Mouse (Mus musculus) liver, embryonic 11.5 days (tissue): Measurements from ENCODE around the gene Fars2. TPM values are rescaled to one million over a fixed set of nuclear protein-coding genes. Genes with fewer than 3 reads are reported as not detected.

Experiments used
- ATAC-seq: fragments of 200-750 bp; cut with Nextera tagmentation; replicated peaks from 2 replicates; pipeline ENCODE4 v1.8.0; 2017; ENCODE audit warnings: moderate number of reproducible peaks, mild to moderate bottlenecking, moderate TSS enrichment, moderate library complexity; ENCODE audit not compliant: low FRiP score
- DNase-seq: peaks from one replicate; pipeline ENCODE4 v3.0.0-alpha.2; 2017; ENCODE audit warnings: low spot score
- H3K27ac ChIP-seq: fragments of 300-500 bp; sonication (generic); 2 replicates; pipeline ENCODE4 v1.5.1; 2014; ENCODE audit warnings: mild to moderate bottlenecking, low read depth, low read length, control low read depth
- H3K27me3 ChIP-seq: fragments of 300-500 bp; sonication (generic); replicated peaks from 2 replicates; pipeline ENCODE4 v1.6.1; 2014; ENCODE audit warnings: low read length, mixed read lengths; ENCODE audit not compliant: control insufficient read depth, insufficient read depth
- H3K36me3 ChIP-seq: fragments of 300-500 bp; sonication (generic); 2 replicates; pipeline ENCODE4 v1.6.1; 2014; ENCODE audit warnings: mild to moderate bottlenecking, low read length, moderate library complexity, mixed read lengths; ENCODE audit not compliant: control insufficient read depth, insufficient read depth
- H3K4me1 ChIP-seq: fragments of 300-500 bp; sonication (generic); replicated peaks from 2 replicates; pipeline ENCODE4 v1.6.1; 2014; ENCODE audit warnings: low read length, mixed read lengths; ENCODE audit not compliant: control insufficient read depth, insufficient read depth
- H3K4me2 ChIP-seq: fragments of 300-500 bp; sonication (generic); 2 replicates; pipeline ENCODE4 v1.6.1; 2014; ENCODE audit warnings: mild to moderate bottlenecking, control low read depth, moderate library complexity
- H3K4me3 ChIP-seq: fragments of 300-500 bp; sonication (generic); 2 replicates; pipeline ENCODE4 v1.5.1; 2014; ENCODE audit warnings: low read depth, low read length, control low read depth
- H3K9ac ChIP-seq: fragments of 300-500 bp; sonication (generic); 2 replicates; pipeline ENCODE4 v1.6.1; 2014; ENCODE audit warnings: low read depth, low read length, control low read depth
- H3K9me3 ChIP-seq: fragments of 300-500 bp; sonication (generic); 2 replicates; pipeline ENCODE4 v1.6.1; 2016; ENCODE audit warnings: low read length, inconsistent platforms, mixed read lengths; ENCODE audit not compliant: control insufficient read depth
- WGBS: fragments of 180-500 bp; shearing (Covaris S2); extraction: QIAGEN DNeasy Blood & Tissue Kit; methylation state at CpG from one replicate; pipeline ENCODE4 v1.1.7; 2014; 5-methylcytosine and 5-hydroxymethylcytosine counted together
- polyA plus RNA-seq: library from polyadenylated mRNA; unstranded; fragments of >200 nt; fragmentation: Nextera tagmentation; extraction: Ambion mirVana; gene quantifications from 2 replicates; pipeline ENCODE4 v1.2.1, GENCODE M21; 2014

Gene Fars2
- polyA plus RNA-seq, 1 experiment from 2014 or later, result 27.7 TPM

GRCm38 (mm10) chr13:36679345-36679744 is 562.1 kb downstream of the Fars2 start:
- H3K4me1 ChIP-seq, result no peaks in the 10 kb centered on the region
- WGBS, result 33% methylated on average over 1 of the region's 1 CpGs
- DNase-seq, result no peak

GRCm38 (mm10) chr13:36680690-36681355 is 563.6 kb downstream of the Fars2 start:
- no peak for ATAC-seq
- no peak overlapping the region for H3K27ac ChIP-seq
- H3K9ac ChIP-seq, result no peak overlapping the region
- no peak for DNase-seq
- WGBS, result 83% methylated on average over 8 of the region's 8 CpGs
- H3K4me3 ChIP-seq, result no peak overlapping the region
- no peaks in the 10 kb centered on the region for H3K36me3 ChIP-seq
- no peaks in the 10 kb centered on the region for H3K4me1 ChIP-seq
- no peaks in the 10 kb centered on the region for H3K9me3 ChIP-seq
- no peaks in the 10 kb centered on the region for H3K27me3 ChIP-seq
- H3K4me2 ChIP-seq, result no peak overlapping the region

More at GRCm38 (mm10) chr13:36679345-36679744, 562.1 kb downstream of the Fars2 start:
- Histone ChIP-seq H3K9me3 (no peaks in the 10 kb centered on the region), H3K4me2 (no peak overlapping the region), H3K9ac (no peak overlapping the region), H3K36me3 (no peaks in the 10 kb centered on the region), H3K27me3 (no peaks in the 10 kb centered on the region), H3K4me3 (no peak overlapping the region), H3K27ac (no peak overlapping the region)
- ATAC-seq, result no peak

- Histone ChIP-seq H3K4me3 (no peak overlapping the region), H3K9ac (no peak overlapping the region), H3K4me2 (no peak overlapping the region), H3K4me1 (no peaks in the 10 kb centered on the region), H3K27me3 (no peaks in the 10 kb centered on the region), H3K9me3 (no peaks in the 10 kb centered on the region), H3K27ac (no peak overlapping the region), H3K36me3 (no peaks in the 10 kb centered on the region)
- WGBS, result 71% methylated on average over 4 of the region's 4 CpGs
- DNase-seq, result no peak
- ATAC-seq, result no peak
Measured at GRCm38 (mm10) chr13:36683581-36683980, 566.4 kb downstream of the Fars2 start.

GRCm38 (mm10) chr13:36695516-36696201 is 578.4 kb downstream of the Fars2 start:
- Histone ChIP-seq H3K36me3 (no peaks in the 10 kb centered on the region), H3K4me1 (no peaks in the 10 kb centered on the region), H3K4me3 (no peak overlapping the region), H3K9ac (no peak overlapping the region), H3K9me3 (no peaks in the 10 kb centered on the region), H3K4me2 (no peak overlapping the region), H3K27me3 (no peaks in the 10 kb centered on the region), H3K27ac (no peak overlapping the region)
- DNase-seq (no peak), ATAC-seq (no peak)
- WGBS, result 41% methylated on average over 7 of the region's 7 CpGs

GRCm38 (mm10) chr13:36696351-36696771 is 579.1 kb downstream of the Fars2 start:
- no peaks in the 10 kb centered on the region for H3K9me3 ChIP-seq
- no peaks in the 10 kb centered on the region for H3K36me3 ChIP-seq
- no peak for ATAC-seq
- no peaks in the 10 kb centered on the region for H3K27me3 ChIP-seq
- no peaks in the 10 kb centered on the region for H3K4me1 ChIP-seq
- no peak for DNase-seq
- H3K4me2 ChIP-seq, result no peak overlapping the region
- H3K27ac ChIP-seq, result no peak overlapping the region
- no peak overlapping the region for H3K9ac ChIP-seq
- no peak overlapping the region for H3K4me3 ChIP-seq
- 70% methylated on average over 8 of the region's 8 CpGs for WGBS

- H3K4me3 ChIP-seq, result no peak overlapping the region
- ATAC-seq (no peak), DNase-seq (no peak)
- 55% methylated on average over 3 of the region's 3 CpGs for WGBS
- no peak overlapping the region for H3K4me2 ChIP-seq
- H3K36me3 ChIP-seq, result no peaks in the 10 kb centered on the region
- no peaks in the 10 kb centered on the region for H3K4me1 ChIP-seq
- H3K27ac ChIP-seq, result no peak overlapping the region
- no peaks in the 10 kb centered on the region for H3K9me3 ChIP-seq
- no peak overlapping the region for H3K9ac ChIP-seq
- no peaks in the 10 kb centered on the region for H3K27me3 ChIP-seq
Measured at GRCm38 (mm10) chr13:36707088-36707690, 590.0 kb downstream of the Fars2 start.

- no peak overlapping the region for H3K9ac ChIP-seq
- no peaks in the 10 kb centered on the region for H3K4me1 ChIP-seq
- DNase-seq (no peak), ATAC-seq (no peak)
- no peaks in the 10 kb centered on the region for H3K9me3 ChIP-seq
- no peak overlapping the region for H3K27ac ChIP-seq
- H3K36me3 ChIP-seq, result no peaks in the 10 kb centered on the region
- H3K27me3 ChIP-seq, result no peaks in the 10 kb centered on the region
- 61% methylated on average over 2 of the region's 2 CpGs for WGBS
- no peak overlapping the region for H3K4me3 ChIP-seq
- no peak overlapping the region for H3K4me2 ChIP-seq
Measured at GRCm38 (mm10) chr13:36714101-36714500, 596.9 kb downstream of the Fars2 start.

- no peak for DNase-seq
- ATAC-seq, result no peak
- H3K4me1 ChIP-seq, result no peaks in the 10 kb centered on the region
- H3K9ac ChIP-seq, result no peak overlapping the region
- H3K36me3 ChIP-seq, result no peaks in the 10 kb centered on the region
- H3K27me3 ChIP-seq, result peaks cover 4% of the 10 kb centered on the region
- no peak overlapping the region for H3K27ac ChIP-seq
- no peak overlapping the region for H3K4me2 ChIP-seq
- H3K9me3 ChIP-seq, result no peaks in the 10 kb centered on the region
- WGBS, result 31% methylated on average over 2 of the region's 2 CpGs
- no peak overlapping the region for H3K4me3 ChIP-seq
Measured at GRCm38 (mm10) chr13:36716708-36717107, 599.5 kb downstream of the Fars2 start.
